Mouse (Mus musculus): Measurements from ENCODE around the gene Megf9.

Megf9 gene

DNA sequence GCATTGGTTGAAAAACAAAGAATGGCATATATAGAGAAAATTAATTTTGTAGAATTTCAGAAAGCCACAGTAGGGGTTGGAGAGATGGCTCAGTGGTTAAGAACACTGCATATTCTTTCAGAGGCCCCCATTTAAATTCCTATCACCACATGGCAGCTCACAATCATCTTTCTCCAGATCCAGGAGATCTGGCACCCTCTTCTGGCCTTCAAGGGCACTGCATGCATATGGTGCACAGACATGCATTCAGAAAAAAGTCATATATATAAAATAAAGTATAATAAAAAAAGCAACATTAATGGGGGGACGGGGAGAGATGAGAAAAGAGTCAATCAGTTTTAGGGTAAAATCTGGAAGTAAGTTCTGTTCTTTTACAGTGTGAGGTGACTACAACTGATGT is 85.1 kb downstream of the Megf9 start:
- in situ Hi-C loops (cut with MboI, MseI) = loop anchor here (10.0 kb wide), 2 partner anchors 155 to 415 kb away; no protein-coding TSS in a partner anchor

DNA sequence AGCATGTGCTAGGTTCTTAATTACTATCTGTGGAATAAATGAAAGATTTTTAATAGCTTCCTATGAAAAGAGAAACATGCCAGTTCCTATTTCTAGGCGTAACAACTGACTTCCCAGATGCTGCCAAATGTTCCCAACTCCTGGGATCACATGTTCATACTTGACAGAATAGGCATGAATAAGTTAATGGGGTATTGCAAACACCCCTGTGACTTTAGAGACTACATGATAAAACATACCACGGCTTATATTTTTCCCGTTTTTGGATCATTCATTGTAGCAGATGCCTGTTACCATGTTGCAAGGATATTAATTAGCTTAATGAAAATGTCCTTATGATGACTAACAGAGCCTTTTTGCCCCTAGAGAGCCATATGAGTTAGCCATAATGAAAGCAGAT is 88.0 kb downstream of the Megf9 start:
- in situ Hi-C loops (cut with MboI, MseI) = loop anchor here (10.0 kb wide), 1 partner anchor 412 kb away; no protein-coding TSS in a partner anchor

DNA sequence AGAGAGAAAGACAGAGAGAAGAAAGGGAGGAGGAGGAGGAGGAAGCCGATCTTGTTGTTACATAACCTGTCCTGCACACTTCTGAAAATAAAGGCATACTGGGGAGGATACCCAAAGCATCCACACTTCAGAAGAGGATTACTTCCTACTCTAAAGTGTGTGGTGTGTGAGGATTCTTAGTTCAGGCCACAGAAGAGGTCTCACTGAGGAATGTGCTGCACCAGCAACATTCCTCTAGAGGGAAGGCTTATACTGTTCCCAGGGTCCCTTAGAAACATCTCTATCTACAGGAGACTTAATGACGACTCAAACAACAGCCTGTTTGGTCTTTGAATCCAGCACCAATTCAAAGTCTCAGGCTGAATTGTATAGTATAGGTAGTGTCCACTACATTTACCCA is 114.6 kb downstream of the Megf9 start:
- in situ Hi-C loops (cut with MboI, MseI) = no loop called here

DNA sequence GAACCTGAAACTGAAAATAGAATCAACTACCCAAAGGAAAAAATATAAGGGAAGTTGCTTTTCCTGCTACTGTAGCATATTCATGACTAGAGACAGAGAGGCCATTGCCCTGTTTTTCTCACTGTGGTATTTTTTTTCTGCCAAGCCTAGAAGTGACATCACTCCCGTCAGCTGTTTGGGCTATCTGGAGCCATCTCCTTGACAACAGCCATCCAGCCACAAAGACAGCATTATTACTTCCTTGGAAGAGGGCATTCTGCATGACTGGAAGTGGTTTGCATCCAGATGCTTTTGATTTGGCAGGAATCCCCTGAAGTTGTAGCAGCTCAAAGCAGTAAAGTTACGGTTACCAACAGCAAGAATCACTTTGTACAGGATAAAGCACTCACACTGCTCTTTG is 122.7 kb downstream of the Megf9 start:
- in situ Hi-C loops (cut with MboI, MseI) = no loop called here

DNA sequence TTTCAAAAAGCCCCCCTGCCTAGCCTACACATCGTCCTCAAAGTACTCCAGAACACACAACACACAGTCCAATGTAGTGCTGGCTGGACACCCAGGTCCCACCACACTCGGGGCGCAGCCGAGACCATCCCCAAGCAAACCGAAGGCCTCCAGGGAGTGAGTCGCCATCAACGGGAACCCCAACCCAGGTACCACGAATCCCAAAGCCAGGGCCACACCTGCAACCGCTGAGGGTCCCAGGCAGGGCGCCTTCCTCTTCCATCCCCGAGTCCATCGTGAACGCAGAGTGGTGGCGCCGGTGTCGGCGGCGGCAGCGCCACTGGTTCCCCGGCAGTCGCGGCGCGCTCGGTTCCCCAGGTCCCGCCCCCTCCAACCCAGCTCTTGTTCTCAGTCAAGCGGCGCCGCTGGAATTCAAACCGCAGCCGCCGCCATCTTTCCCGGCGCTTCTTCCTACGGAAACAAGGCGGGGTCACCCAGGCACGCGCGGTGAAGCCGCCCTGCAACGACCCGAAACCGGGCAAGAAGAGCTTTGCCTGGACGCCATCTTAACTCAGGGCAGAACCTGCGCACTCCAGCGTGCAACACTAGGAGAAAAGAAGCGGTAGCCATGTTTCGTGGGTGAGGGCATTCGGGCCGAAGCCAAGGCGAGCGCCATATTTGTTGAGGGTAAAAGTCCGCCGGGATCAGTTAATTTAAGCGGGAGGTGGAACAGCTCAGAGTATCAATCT is 124.6 kb downstream of the Megf9 start, which contains the start of gene Cdk5rap2:
Gene Cdk5rap2 (minus strand): TSS at position 450 of the 728 bp plus-strand sequence.
- in situ Hi-C loops (cut with MboI, MseI) = no loop called here

DNA sequence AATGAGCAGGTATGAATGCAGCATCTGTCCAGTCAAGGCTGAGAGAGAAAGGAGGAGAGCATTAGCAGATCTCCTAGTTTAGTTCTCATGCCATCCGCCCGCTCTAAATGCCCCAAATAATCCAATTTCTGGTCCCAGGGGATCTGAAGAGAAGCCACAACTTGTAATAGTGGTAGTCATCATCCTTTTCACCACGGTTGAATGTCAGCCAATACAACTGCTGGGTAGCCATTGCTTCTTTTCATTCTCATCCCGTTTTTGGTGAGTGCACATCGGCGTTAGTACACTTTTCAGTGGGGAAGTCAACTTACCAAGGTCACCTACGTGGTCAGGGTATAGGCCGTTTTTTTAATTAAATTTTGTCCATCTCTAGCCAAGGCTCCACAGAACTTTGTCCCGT is 125.3 kb downstream of the Megf9 start:
- in situ Hi-C loops (cut with MboI, MseI) = no loop called here

DNA sequence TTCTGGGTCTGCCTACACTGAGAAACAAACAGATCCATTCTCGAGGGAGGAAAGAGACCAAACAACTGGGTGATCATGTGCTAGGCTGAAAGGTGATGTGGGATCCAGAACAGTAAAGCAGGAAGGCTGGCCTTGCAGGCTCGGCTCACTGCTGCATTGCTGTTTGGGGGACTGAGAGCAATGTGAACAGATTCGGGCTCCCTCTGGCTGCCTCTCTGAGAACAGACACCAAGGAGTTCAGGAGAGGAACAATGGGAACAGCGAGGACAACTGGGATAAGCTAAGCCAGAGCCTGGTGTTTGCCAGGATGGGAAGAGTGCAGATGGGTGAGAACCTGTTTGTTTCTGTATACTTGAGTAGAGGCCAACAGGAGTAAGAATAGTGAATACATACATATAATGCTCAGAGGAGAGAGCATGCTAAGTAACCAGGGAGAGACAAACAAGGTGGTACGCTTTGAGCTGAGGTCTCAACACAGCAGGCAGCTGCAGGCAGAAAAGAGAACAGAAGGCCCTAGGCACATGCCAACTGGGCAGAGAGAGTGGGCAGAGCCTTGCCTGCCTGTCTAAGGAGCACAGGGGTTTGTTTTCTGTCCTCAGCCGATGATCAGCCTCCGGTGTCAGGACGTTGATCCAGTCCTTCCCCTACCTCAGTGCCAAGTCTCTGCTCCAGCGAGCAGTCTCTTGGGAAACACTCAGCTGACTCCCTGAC is 132.5 kb downstream of the Megf9 start:
- in situ Hi-C loops (cut with MboI, MseI) = no loop called here

DNA sequence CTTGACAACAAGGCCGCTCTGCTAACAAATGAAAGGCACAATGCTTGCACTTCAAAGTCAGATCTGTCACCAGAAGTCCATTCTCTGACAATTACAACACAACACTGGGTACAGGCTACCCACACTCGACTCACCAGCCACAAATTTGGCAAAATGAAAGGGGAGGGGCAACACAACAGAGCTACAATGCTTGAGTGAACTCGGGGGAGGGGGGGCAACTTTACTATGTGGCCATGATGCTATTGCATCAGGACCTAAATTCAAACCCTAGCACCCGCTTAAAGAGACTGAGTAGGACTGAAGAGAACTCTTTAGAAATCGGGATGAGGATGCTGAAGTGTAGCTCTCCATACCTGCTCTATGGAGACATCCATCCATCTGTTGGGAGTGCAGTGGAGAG is 135.3 kb downstream of the Megf9 start:
- in situ Hi-C loops (cut with MboI, MseI) = loop anchor here (10.0 kb wide), 1 partner anchor 765 kb away; no protein-coding TSS in a partner anchor

DNA sequence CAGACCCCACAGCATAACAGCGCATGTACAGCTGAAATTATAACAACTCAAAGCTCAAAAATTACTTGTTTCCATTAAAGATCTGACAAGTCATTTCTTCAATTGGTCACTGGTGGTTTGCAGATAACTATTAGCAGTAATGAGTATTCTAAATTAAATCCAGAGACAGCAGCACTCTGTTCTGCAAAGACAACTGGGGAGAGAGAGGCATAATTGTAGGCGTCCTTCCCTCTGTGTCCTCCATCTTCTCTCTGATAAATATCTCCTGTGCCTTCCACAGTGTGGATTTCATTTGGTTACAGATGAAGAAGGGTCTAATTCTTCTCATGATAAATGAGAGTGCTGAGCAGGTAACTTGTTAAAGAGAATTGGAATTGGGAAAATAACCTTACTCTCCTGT is 135.7 kb downstream of the Megf9 start:
- in situ Hi-C loops (cut with MboI, MseI) = loop anchor here (10.0 kb wide), 1 partner anchor 766 kb away; no protein-coding TSS in a partner anchor

DNA sequence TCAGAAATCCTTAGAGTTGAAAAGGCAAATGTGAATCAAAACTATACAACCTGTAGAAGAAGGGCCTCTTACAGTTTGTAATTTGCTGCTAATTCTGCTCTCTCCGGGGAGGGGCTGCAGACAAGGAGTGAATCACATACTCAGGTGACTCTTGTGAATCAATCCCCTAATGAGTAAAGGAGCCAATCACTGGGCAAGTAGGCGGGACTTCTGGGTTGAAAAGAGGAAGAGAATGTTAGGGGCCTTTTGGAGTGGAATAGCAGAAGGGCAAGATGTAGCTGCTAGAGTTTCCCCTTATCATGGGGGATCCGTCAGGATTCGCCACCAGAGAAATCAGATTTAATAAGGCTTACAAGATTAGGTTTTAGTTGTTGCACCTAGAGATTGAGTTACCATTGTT is 136.7 kb downstream of the Megf9 start:
- in situ Hi-C loops (cut with MboI, MseI) = loop anchor here (10.0 kb wide), 1 partner anchor 767 kb away; no protein-coding TSS in a partner anchor

DNA sequence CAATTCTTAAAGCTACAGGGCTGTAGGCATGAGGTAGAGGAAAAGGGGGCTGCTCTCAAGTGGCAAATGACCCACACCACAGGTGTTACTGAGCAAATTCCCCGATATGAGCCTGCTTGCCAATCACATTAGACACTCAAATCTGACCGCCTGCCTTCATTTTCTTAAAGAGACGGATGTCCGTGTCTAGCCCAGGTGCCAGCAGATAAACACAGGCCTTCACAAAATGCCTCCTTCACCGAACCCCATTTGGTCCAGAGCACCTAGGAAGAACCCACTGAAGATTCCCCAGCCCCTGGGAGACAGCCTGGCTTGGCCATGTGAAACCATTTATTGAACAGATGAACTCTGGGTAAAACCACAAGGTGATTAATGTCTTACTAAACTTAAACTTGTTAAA is 138.1 kb downstream of the Megf9 start:
- in situ Hi-C loops (cut with MboI, MseI) = loop anchor here (10.0 kb wide), 1 partner anchor 768 kb away; no protein-coding TSS in a partner anchor

DNA sequence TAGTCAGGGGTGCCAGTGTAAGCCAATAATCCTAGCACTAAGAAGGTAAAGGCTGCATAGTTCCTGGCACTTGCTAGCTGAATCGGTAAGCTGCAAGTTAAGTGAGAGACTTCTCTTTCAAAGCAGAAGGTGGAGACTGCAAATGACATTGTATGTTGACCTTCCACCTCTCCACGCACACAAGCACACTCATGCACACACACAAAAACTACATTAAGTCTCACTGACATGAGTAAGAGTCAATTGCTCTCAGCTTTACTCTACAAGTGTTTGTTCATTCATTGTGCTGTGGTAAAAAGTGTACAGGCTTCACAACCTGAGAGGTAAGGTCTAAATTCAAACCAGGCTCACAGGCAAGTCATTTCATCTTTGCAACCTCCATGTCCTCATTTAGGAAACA is 140.1 kb downstream of the Megf9 start:
- in situ Hi-C loops (cut with MboI, MseI) = loop anchor here (10.0 kb wide), 1 partner anchor 770 kb away; no protein-coding TSS in a partner anchor

DNA sequence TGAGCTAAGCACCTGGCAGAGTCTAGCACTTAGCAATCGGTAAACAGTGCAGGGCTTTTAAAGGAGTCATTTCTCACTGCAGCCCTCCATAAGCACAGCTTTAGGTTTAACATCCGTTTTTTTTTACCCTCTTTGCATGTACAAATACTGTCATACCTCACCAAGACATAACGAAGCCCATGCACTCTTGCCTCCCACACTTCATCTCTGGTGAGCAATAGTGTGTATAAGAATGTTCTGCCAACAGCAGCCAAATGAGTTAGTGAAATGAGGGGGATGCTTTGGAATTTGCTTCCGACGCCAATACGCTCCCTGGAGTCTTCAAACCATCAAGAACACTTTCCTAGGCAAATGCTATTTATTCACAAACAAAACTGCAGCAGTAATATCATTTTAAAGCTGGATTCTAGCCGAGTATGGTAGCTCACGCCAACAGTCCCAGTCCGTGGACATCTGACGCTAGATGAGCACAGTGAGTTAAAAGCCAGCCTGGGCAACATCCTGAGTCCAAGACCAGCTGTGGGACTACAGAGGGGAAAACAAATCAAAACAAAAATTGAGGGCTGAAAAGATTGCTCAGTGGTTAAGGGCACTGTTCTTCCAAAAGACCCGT is 142.9 kb downstream of the Megf9 start:
- in situ Hi-C loops (cut with MboI, MseI) = loop anchor here (10.0 kb wide), 1 partner anchor 773 kb away; no protein-coding TSS in a partner anchor

DNA sequence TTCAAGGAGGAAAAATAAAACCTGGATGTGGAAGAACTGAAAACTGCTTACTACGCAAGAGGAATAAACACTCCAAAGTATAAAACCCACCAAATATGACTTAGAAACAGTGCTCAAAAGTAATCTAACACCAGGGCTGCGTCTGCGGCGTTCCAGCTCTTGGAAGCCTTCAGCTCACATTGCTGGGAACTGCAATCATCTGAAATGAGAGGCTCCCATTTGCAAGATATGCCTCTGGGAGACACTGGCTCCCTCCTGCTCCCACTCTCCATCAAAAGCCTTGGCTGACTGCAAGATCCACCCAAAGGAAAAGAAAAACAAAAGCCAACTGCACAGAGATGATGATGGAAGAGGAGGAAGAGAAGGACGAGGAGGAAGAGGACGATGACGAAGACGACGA is 143.7 kb downstream of the Megf9 start:
- in situ Hi-C loops (cut with MboI, MseI) = loop anchor here (10.0 kb wide), 1 partner anchor 774 kb away; no protein-coding TSS in a partner anchor

DNA sequence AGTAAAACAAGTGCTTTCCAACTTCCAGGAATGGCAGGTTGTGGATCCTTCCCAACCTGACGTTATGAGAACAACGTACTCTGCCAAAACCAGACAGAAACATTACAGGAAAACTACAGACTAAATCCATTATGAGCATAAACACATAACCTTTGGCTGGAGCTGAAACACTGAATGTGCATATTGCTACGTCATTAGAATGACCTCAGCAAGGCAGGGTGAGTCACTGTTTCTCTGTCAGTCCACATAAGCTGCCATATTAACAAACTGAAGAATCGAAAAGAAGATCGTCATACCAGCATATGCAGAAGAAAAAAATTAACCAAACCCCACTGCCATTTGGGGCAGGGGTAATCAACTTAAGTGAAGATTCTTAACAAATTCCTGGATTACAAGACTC is 148.6 kb downstream of the Megf9 start:
- in situ Hi-C loops (cut with MboI, MseI) = no loop called here

DNA sequence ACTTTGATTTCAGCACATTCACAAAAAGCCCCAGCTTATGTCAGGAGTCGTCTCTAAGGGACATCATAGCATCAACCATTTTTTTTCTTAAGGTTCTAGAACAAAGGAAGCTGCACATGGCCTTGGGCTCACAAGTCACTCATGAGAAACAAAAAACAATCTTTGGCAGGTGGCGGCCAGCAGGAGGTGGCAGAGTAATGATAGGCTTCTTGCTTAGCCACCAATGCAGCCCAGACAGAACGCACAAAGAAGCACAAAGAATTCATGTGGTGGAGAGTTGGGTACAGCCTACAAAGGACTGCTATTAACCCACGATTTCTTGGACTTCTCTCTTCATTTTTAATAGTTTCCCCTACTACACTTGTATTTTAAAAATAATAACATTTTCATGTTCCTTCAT is 157.4 kb downstream of the Megf9 start:
- in situ Hi-C loops (cut with MboI, MseI) = no loop called here

Measured in T-helper 2 cell (primary cell).